Mouse (Mus musculus) erythroid progenitor cell, adult 5-6 weeks (primary cell): ENCODE data around the gene Ppfia1. TPM values are rescaled to one million over a fixed set of nuclear protein-coding genes. Genes with fewer than 3 reads are reported as not detected.
A peak's percentile ranks its signal among the peaks of the same experiment; 100 is the strongest.

Experiments
- ATAC-seq: replicated peaks from 2 replicates; pipeline ENCODE4 v1.8.0; 2016; ENCODE audit warnings: moderate number of reproducible peaks, mild to moderate bottlenecking, moderate TSS enrichment, inconsistent platforms; ENCODE audit not compliant: poor library complexity, low FRiP score, severe bottlenecking
- total RNA-seq, 2 experiments: library from RNA; stranded (forward) in 1 of 2; stranded (reverse) in 1 of 2; fragments of 150-400 nt in 1 of 2; fragments of 186-747, 209-891 nt in 1 of 2; gene quantifications; 2 replicates each; pipeline versions ENCODE4 v1.2.3 to v1.2.4; 2015 to 2017; ENCODE audit warnings: low replicate concordance in 2 of 2

Gene Ppfia1
- total RNA-seq, 2 experiments from 2014 or later = 83.4 to 96.1 TPM

DNA sequence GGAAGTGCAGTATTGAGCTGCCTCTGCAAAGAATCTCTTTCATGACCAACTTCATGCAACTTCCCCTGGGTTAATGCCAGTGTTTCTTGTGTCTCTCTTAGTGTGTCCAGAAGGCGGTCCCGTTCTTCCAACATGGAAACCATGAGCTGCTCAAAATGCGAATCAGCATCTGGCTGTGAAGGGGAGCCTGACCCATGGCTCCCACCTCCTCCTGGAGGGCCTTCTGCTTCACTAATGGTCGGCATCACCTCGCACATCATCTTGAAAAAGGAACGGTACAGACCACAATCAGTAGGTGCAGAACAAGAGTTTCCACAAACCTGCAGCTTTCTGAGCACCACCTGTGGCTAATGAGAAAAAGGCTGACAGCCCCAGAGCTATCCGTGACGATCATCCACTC is 1.3 kb downstream of the Ppfia1 start:
- no peak for ATAC-seq

DNA sequence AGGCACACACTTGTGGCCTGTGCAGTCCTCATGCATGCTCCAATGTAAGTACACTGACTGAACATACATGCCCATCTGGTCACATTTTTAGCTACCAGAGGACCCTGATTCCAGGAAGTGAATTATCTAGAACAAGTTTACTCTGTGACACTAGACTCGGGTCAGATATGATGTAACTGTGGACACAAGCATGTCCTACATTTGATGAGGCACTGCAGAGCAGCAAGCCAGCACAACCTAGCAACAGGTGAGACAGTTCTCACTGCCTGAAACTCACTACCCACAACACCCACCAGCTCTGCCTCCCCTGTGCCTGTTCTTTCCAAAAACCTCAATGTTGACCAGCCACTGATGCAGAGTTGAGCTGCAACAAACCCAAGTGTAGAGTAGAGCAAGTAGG is 2.7 kb downstream of the Ppfia1 start:
- ATAC-seq = no peak

DNA sequence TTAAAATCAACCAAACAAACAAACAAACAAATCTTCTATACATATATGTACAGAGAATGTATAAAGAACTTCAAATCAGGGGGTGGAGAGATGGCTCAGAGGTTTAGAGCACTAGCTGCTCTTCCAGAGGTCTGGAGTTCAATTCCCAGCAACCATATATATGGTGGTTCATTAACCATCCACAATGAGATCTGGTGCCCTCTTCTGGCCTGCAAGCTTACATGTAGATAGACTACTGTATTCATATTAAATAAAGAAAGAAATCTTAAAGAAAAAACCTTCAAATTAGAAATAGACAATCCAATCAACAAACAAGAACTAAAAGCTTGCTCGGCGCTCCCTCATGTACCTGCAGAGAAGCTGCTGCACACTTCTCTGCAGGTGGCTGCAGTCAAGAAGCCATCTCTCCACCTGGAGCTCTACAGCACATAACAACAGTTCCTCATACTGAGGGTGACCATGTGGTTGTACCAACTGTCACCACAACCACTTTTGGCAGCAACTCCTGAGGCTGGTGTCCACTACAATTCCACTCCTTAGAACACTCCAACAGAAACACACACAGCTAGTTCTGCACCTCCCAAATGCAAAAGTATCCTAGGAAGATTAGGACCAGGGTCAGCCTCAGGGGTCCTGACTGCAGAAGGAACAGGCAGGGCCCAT is 3.5 kb downstream of the Ppfia1 start:
- no peak for ATAC-seq

DNA sequence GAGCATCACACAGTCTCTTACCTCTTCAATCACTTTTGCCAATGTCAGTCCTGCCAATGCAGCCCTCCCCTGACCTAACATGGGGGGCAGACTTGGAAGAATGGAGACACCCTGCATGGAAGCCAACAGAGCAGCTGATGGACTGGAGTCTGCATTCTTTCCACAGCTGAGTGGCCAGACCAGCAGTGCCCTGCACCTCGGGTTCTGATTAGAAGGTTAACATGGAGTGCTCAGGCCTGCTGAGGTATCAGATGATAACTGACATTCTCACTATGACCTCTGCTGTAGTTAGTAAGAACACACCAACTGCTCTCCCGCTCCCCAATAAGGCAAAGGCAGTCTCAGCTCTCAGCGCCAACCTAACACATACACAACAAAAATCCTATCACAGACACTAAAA is 8.3 kb downstream of the Ppfia1 start:
- ATAC-seq = no peak

DNA sequence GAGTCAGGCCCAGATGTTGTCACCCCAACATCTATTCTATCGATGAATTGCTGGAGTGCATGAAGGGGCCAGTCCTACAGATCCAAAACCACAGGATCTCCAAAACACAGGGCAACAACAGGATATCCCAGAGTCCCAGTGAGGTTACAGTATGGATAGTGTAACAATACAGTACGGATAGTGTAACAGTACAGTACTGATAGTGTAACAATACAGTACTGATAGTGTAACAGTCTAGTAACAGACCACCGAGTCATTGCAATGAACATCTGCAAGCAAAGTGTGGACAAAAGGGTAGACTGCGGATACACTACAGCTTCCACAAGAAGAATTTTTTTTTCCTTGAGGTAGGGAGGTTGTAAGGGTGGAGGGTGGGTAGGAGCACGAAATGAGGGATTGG is 12.2 kb downstream of the Ppfia1 start:
- no peak for ATAC-seq

DNA sequence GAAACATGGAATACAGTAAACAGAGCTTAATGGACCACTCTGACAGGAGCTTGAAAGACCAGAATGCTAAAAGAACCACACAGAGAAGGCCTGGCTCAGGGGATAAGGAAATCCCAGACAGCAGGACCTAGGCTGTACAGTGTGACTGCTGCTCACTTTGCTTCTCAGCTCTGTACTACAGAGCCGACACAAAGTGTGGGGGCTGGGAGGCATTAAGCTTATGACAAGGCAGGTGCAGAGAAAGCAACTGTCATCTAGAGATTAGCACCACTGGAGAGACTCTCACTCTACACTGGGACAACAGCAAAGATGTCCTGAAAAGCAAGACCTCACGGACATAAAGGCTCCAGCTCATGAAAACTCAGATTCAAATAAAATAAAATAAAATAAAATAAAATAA is 14.4 kb downstream of the Ppfia1 start:
- ATAC-seq = peak; percentile 43

DNA sequence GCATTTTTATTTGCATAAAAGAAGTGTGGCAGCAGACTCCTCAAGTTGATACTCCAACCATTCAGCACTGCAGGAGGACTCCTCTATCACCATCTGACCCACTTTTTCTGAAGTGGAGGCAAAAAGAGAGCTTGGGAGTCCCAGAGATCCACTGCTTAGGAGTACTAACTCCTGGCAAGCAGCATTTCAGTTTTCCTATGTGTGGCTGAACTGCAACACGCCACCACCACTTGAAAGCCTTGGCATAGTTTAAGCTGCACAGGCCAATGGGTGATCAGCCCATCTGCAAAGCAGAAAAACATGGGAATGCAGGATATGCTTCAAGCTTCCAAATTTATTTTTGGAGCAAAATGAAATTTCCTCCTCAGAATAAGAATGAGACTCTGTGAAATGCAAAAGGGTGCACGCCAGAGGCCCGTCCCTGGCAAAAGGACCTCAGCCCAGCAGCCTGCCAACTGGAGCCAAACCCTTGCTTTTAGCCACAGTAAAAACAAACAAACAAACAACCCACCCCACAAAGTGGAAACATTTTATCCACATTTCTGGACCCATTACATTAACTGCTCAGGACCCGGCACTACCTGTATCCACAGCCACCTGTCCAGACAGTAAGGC is 15.4 kb downstream of the Ppfia1 start:
- no peak for ATAC-seq

DNA sequence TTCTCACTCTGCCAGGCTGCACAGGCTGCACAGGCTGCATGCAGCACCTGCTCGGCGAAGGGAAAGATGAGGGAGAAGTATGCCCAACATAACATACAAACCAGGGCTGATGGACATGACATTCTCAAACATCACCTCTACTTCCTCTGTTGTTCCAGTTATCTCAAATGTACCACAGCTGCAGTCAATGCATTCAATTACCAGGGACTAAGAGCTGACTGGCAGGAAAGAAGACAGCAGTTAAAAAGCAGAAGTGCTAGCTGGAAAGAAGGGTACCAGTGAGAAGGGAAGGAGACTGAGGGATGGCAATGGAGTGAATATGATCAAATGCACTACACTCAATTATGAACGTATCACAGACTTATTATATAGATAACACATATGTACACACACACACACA is 17.2 kb downstream of the Ppfia1 start:
- no peak for ATAC-seq

DNA sequence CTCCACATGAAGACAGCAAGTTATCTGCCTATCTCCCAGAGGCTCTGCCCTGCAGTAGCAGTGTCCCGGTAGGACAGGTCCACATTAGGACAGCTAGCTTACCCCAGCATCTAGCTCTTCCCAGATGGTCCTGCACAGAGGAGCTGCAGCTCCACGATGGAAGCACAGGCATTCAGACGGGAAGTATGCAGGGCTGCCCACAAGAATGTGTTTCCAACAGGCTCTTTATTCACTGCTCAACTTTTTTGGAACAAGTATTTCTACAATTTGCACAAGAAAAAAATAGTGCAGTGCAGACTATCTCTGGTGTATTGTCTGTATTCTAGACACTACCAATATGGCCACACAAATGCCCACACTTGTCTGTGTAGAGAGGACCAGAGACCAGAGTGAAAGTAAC is 18.8 kb downstream of the Ppfia1 start:
- ATAC-seq = no peak

DNA sequence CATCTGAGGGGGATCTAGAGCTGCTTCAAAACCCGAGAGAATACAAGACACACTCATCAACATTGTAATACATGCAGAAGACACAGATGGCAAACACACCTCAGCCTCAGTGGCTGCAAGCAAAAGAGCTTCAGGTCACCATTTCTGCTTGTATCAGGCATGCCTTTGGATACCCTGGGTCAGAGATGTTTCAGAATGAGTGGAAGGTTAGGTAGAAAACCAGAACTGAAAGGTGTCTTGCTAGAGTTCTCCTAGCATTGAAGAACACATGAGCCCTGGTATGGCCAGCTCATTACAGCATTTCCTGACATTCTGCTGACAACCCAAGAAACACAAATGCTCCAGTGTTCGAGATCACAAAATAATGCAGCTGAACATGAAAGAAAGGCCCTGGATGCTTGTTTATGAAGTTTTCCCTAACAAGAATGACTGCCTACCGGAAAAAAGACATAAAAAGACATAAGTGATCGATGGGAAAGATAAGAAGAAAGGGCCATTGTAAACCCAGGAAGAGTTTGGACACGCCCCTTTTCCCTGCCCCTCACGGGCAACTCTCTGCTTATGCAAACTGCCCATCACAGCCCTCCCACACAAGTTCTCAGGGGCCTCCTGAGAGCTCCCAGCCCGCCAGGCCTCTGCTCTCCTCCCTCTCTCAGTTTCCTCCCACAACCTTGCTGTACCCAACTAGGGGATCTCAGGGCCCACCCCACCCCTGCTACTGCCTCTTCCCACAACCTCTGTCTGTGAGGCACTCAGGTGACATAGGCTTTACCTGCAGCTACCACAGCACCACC is 21.7 kb downstream of the Ppfia1 start:
- ATAC-seq = no peak

DNA sequence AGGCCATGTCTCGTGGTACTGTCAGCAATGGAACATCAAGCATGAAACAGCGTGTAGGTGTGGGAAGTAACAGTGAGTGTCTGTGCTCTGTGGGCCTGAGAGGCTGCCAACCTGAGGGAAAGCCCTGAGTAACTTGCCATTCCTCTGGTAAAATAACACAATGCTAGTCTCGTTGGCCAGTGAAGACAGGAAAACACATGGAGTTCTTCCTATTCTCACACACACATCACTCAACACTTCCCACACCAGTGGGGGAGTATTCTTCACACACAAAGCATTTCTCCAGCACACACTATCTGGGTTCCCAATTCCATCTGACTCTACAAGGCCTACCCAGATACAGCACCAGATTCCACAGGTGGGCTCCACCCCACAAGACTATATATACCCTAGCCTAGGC is 23.7 kb downstream of the Ppfia1 start:
- no peak for ATAC-seq

DNA sequence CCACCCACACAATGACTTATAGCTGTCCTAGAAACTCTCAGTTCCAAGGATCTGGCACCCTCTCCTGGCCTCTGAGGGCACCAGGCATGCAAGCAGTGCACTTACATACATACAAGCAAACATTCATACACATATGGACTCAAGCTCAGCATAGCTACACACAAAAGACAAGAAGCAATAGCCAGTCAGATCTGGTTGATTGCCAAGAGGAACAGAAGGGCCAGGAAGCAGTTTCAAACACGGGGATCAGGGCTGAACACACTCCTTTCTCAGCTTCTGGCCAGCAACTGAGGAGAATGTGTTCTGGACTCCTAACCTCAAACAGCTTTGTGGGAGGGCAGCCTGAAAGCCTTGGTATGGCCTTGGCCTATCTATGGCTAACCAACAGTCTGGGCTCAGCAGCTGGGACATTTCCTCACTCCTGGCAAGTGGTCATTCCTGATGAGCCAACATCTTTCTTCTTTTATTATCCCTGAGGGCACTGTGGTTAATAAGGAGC is 25.8 kb downstream of the Ppfia1 start:
- ATAC-seq = no peak

DNA sequence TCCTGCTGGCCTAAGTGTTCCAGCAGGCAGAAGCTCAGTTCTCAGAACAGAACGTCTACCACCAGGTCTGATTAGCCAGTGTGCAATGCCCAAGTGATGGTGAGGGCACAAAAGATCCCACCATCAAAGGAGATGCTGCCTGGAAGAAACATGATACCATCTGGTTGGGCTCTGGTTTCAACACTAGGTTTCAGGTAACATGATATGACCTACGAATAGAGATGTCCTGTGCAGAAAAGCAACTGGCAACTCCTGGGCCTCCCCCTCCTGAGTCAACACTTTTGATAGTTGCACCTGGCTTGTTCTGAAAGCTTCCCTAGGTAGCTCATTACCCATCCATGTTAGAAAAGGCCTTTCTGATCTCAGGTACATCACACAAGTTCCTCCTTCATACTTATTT is 26.9 kb downstream of the Ppfia1 start:
- ATAC-seq = no peak

DNA sequence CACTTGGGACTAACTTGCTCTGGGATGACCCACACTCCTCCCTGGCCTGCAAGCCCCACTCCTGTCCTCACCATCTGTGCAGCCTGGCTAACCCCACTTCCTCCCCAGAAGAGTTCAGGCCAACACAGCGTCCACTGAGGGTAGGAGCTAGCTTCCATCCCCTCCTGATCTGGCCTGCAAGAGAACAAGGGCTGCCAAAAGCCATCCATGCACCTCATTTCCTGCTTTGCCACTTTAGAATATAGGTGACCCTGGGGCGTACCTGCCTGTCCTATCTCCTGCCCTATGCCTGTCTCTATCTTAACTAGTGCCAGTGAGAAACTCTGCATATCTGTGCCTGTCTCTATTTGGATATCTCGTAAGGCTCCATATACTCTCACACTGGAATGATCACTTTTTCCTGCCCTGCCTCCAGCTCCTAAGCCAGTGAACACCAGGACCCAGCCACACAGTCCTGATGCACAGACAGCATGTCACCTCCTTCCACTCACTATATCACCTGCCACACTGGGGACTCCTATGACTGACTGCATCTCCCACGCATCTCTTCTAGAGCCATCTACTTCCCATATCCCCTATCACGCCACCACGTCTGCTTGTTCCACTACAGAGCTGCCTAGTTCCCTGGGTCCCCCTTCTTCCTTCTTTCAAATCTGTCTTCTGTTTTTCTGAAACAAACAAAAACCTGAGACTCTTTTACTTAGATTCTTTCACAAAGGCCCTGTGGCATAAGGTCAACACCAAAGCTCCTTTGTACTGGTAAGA is 28.9 kb downstream of the Ppfia1 start:
- ATAC-seq = 0 out of 2 replicates have a peak, but pooled peaks have one; percentile 22

DNA sequence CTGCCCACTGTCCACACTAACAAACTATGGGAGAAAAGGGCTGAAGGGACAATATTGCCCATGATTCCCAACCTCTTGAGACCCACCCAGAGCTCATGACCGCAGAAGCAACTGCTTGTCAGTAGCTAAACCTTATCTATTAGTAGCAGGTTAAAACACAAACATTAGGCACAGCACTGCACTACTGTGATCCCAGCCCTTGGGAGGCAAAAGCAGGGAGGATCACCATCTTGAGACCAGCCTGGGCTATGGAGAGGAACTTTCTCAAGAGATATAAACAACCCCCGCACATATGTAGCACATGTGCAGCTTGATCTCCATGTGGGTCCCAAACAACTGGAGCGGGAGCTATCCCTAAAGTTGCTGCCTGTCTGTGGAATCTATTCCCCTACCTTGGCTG is 30.1 kb downstream of the Ppfia1 start:
- ATAC-seq = peak; percentile 88

DNA sequence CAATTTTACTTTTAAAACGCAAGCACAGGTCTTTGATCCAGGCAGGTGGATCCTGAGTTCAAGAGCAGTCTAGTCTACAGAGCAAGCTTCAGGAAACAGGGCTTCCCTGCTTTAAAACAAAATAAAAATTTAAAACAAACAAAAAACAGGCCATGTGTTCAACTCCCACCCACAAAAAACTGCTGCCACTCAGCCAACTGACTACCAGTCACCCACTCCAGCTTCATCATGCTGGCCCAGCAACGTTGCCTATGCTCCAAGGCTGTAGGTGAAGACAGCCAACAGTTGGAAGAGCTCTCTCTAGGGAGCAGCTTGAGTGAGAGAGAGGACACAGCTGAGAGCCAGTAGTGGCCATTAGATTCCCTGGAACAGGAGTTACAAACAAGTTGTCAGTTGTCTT is 31.6 kb downstream of the Ppfia1 start:
- ATAC-seq = no peak

DNA sequence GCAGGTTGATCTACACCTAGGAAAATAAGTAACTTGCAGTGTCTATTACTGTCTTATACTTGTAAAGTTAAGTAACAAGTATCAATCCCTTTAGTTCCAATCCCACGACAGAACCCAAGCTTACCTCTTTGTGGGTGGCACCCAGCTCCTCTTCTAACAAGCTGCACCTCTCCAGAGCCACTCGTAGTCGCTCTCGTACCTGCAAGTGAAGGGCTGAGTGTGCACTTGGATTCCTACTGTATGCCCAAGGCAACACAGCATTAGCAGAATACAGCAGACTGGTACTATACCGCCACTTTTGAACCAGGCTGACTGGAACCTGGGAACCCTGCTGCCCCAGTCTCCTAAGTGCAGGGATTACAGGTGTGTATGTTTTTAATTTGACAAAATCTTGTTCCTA is 33.7 kb downstream of the Ppfia1 start:
- no peak for ATAC-seq

DNA sequence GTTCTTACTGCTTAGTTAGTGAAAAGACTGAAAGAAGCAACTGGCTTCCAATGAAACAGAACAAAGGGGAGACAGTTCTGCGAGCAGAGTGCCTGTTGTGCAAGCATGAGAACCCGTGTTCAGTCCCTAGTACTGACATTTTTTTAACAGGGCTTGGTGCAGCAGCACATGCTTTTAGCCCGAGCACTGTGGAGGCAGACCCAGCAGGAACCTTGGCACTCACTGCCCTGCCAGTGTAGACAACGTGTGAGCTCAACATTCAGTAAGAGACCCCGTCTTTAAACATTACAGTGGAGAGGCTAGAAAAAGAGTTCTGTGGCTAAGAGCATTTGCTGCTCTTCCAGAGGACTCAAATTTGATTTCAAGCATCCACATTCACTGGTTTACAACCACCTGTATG is 36.8 kb downstream of the Ppfia1 start:
- ATAC-seq = no peak

DNA sequence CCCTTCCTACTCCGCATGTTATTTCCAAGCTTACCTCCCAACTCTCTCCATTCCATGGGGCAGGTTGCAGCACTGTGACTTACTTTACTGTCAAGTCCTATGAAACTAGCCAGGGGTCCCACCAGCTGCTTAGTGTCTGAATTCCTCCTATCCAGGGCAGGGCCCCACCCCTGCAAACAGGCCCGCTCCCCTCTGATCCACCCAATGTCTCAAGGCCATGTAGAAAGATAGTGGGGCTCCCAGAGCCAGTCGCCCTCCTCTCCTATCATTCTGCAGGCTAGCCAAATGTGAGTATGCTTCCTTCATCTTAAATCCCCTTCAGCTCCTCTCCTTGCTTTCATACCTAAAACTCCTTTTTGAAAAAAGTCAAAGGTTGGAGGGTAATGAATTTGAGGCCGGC is 44.4 kb downstream of the Ppfia1 start:
- no peak for ATAC-seq

DNA sequence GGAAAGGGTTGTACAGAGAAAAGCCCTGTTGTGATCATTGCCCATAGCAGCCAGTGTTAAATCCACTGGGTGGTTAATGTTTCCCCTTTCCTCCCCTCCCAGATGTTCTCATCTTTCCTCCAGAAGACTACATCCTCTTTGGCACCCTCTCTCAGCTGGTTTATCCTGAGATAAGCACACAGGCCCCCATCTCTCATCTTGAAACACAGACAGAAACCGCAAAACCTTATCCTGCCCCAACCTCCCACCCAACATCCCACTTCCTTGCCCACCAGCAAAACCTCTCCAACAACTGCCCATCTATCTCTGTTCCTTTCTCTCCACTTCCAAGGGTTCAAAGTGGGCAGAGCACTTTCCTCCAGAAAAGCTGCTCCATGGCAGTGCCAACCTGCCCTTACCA is 46.7 kb downstream of the Ppfia1 start:
- no peak for ATAC-seq
